Mouse (Mus musculus) retina, postnatal 1 day (tissue): ENCODE results near the gene Naa80.
"Not testable (repeated sequence)": the region's sequence is repeated elsewhere in the genome, so short reads cannot be mapped to it uniquely, and the experiment has no call there.

Experiments used
- DNase-seq: peaks from one replicate; pipeline ENCODE4 v3.0.0-alpha.2; 2012

Naa80 gene

DNA sequence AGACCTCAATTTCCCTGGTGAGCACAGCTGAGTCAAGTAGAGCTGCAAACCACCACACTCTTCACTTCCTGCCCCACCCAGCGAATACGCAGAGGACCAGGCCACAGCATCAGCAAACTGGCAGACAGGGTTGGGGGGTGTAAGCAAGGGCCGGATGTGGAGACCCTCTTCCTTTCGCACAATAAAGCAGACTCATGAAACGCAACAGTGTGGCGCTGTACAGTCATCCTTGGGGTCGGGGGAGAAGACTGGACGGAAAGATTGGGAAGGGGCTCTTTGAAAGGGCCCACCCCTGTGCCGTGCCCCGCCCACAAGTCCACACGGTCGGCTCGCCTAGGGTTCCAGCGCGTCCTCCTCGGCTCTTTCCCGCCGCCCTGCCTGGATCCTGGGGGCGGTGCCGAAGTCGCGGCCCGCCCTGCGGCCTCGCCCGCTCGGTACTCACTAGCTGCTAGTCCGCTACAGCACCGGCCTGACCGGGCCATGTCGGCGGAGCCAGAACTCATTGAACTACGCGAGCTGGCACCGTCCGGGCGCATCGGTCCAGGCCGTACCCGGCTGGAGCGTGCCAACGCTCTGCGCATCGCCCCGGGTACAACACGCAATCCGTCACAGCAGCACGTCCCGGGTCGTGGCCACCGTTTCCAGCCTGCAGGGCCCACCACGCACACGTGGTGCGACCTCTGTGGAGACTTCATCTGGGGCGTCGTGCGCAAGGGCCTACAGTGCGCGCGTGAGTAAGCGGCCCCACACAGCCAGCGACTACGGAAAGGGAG, 27.4 kb upstream of the Naa80 start, which contains the start of gene Rassf1:
Gene Rassf1, plus strand, starts transcription at position 439 of the 773 bp plus-strand sequence.
- peak; percentile 70 for DNase-seq

- no peak for DNase-seq
Observed at GRCm38 (mm10) chr9:107551890-107552355, 26.8 kb upstream of the Naa80 start.

DNA sequence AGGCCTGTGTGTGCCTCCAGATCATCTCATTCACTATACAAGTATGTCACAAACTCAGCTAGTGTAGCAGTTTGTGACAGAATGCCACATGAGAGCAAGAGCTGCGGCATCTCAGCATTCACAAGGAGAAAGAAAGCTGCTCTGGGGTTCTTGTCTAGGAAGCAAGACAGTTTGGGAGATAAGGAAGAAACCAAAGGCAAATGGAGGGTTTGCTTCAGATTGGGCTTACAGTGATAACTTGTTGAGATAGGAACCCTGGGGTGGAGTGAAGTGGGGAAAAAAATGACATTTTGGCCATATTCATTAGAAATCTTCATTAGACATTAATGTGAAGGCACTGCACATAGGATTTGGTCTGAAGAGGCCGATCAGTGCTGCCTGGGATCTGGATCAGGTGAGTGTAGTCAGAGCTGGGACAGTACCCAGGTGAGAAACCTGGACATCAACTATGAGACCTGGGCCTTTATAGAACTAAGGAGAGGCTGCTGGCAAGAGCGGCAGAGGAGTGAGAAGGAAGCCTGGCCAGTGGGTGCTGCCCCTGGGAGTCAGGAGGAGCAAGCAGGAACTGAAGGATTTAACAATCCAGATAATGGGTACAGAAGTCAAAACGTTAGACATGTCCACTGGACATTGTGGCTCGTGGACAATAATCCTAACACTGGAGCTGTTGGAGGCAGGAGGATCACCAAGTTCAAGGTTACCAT, 25.8 kb upstream of the Naa80 start:
- no peak for DNase-seq

DNA sequence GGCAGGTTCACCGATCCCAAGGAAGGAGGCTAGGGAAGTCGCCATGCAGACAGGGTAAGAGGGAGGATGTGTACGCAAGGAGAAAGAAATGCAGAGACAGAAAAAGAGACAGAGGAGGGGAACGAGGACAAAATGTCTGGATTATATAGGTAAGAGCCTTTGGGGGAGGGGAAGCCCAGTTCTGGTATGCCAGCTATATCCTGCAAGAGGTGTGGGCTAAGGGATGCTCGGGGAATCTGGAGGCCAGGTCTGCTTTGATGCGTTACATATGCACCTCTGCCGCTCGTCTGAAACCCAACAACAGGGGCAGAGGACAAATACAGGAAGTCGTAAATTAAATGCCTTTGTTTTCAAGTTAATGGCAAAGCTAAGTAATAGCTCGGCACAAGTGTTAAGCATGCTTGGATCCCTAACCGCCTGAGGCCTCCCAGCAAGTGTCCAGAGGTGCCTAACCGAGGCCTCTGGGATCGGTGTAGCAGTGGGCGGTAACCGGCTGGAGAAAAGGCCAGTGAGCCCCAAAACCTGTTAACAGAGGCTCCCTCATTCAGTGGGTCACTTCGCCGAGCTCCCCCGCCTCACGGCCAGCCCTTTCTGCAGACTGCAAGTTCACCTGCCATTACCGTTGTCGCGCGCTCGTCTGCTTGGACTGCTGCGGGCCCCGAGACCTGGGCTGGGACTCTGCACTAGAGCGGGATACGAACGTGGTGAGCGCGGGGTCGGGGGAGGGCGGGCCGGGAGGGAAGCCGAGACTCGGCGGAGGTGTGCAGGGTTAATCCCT, 25.0 kb upstream of the Naa80 start:
- DNase-seq, result no peak

GRCm38 (mm10) chr9:107554319-107554825, 24.3 kb upstream of the Naa80 start:
- peak; percentile 99 for DNase-seq

GRCm38 (mm10) chr9:107555031-107555457, 23.6 kb upstream of the Naa80 start:
- DNase-seq, result peak; percentile 66

DNA sequence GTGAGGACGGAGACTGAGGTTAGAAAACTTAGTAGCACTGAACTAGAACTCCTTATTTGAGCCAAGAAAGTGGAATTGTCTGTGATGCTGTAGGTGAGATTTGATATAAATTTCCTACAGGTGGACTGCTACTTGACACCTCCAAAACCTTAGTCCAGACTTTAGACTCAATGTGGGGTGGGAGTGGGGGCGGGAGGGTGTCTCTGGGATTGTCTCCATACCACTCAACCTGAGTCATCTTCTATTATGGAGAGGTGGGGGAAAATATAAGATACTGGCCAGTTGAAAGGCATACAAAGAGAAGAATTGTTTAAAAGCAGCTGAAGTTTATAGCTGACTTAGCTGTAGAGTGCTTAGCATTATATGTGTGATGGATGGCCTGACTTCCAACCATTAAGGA, 23.0 kb upstream of the Naa80 start:
- no peak for DNase-seq

- DNase-seq, result no peak
Observed at GRCm38 (mm10) chr9:107556346-107556745, 22.3 kb upstream of the Naa80 start.

DNA sequence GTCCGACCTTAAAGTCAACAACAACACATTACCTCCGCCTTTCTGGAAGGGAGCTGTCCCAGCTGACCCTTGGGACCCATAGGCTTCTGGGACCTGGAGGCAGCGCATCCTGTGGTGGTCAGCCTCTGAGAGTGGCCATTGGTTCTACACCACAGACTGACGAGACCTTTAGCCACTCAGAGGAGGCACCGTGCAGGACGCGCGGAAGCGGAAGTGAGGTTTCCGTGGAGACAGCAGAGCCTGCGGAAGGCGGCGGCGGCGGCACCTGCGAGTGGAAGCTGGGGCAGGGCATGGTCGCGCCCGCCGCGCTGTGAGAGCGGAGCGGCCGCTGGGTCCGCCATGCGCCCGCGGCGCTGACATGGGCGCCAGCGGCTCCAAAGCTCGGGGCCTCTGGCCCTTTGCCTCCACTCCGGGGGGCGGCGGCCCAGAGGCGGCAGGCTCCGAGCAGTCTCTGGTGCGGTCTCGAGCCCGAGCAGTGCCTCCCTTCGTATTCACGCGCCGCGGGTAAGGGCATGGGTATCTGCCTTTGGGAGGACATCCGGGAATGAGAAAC, 15.6 kb upstream of the Naa80 start, which contains the start of gene Tusc2:
Gene Tusc2, plus strand, starts transcription at position 227 of the 553 bp plus-strand sequence.
- peak; percentile 98 for DNase-seq

DNA sequence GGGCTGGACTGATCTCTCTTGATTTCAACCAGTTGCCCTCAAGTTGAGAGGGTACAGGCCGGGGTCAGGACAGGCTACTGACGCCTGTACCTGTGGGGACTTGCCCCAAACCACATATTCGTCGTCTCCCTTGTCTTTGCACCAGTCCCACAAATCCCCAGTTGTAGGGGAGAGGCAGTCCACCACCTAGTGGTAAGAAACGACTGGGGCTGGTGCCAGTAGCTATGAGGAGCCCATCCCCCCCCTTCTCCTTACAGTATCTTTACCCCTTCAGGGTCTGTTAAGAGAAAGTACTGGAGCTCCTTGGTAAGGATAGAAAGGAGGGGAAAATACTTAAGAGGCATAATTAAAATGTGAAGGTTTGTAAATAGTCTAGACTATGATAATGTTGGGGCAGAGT, 13.1 kb upstream of the Naa80 start:
- not testable (repeated sequence) for DNase-seq

DNA sequence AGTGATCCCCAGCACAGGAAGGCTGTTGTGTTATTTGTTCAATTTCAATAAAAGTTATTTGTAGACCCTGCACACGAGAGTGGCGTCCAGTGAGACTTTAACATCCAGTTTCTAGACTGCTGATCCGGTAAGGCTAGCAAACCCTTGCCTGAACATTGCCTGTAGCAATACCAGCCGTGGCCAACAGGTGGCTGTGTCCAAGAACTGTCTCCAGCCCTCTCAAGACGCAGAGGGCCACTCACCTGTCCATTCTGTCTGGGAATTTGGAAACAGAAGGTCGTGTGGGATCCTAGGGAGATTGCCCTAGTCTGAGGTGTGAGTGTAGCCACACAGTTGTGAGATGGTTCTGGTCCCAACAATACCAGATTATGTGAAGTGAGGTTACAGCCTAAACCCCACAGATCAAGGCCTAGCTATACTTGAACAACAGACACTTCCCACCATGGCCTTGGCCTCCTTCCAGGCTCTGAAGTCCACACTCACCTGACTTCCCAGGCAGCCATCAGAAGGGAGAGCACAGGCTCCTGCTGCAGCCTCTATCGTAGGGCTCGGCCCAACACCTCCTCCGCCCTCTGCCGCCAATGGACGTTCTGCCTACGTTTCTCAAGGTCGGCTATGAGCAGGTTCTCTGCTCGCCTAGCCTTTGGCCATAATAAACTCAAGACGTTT, 12.5 kb upstream of the Naa80 start:
- peak; percentile 81 for DNase-seq

GRCm38 (mm10) chr9:107566855-107567254, 11.8 kb upstream of the Naa80 start:
- DNase-seq, result no peak

DNA sequence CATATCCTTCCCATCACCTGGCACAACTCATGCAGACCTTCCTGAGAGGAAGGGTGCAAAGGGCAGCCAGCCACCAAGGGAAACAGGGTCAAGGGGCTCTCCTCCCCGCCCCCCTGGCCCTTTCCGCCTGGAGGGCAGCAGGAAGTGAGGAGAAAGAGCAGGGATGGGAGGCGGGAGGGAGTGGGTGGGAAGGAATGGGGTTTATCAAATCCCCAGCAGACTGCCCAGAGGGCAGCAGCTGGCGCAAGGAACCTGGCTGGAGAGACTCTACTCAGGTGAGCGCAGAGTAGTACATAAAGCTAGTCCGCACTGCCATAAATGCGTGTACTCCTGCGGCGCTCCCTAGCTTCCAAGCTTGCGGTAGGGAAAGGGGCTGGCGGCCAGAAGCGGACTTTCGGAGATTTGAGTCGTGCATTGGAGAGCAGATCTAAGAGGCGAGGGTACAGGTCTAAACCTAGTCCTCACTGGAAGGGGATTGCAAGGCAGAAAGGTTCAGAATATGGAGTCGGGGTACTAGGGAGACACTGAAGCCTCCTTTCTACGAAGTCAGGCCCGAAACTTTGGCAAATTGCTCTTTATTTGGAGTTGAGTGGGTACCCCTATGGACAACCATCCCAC, 10.9 kb upstream of the Naa80 start, which contains the start of gene Hyal2:
Gene Hyal2, plus strand, starts transcription at position 244 of the 618 bp plus-strand sequence.
- no peak for DNase-seq

- DNase-seq, result peak; percentile 93
Observed at GRCm38 (mm10) chr9:107568331-107569261, 10.1 kb upstream of the Naa80 start.

DNA sequence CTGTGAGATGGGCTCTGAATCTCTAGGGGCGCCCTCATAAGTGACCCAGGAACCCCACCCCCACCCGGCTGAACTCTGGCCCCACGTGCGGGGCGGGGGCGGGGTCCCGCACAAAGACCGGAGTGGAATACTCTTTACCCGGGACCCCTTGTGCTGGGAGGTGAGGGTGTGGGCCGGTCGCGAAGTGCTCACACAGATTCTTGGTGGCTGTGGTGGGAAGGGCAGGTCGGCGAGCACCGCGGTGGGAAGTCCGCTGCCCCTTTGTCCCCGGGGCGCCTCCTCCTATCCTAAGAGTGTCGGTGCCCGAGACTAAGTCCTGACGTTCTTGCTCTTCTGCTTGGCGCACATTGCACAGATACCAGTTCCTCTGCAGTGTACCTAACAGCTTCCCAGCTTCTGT, 9.4 kb upstream of the Naa80 start:
- DNase-seq, result no peak

DNA sequence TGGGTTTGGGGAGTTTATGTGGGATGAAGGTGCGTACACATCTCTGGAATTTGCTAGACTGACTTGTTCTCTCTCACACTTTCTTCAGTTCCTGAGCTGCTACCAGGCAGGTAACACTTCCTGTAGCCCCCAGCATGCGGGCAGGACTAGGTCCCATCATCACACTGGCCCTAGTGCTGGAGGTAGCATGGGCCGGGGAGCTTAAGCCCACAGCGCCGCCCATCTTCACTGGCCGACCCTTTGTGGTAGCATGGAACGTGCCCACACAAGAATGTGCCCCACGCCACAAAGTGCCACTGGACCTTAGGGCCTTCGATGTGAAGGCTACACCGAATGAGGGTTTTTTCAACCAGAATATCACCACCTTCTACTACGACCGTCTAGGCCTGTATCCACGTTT, 8.7 kb upstream of the Naa80 start:
- no peak for DNase-seq

- DNase-seq, result no peak
Observed at GRCm38 (mm10) chr9:107570845-107571244, 7.8 kb upstream of the Naa80 start.

DNA sequence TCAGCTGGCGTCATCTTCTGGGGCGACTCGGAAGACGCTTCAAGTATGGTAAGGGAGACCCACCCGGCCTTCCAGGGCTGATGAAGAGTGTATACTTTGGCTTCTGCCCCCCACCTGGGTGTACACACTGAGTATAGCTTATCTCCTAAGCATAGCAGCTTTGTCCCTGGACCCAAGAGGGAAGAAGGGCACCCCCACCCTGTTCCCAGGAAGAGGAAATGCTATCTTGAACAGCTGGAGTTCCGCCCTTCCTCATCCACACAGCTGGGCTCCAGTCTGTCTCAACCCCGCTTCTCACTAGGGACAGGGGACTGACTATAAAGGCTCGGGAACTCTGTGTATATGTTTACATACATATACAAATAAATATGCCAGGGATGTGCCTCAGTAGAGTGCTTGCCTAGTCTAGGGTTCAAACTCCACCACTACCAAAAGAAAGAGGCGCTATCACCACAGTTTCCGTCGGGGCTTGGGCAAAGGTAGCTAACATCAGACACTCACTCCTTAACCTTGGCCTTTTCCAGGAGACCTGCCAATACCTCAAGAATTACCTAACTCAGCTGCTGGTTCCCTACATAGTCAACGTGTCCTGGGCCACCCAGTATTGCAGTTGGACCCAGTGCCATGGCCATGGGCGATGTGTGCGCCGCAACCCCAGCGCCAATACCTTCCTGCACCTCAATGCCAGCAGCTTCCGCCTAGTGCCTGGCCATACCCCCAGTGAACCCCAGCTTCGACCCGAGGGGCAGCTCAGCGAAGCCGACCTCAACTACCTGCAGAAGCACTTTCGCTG, 7.0 kb upstream of the Naa80 start:
- no peak for DNase-seq

DNA sequence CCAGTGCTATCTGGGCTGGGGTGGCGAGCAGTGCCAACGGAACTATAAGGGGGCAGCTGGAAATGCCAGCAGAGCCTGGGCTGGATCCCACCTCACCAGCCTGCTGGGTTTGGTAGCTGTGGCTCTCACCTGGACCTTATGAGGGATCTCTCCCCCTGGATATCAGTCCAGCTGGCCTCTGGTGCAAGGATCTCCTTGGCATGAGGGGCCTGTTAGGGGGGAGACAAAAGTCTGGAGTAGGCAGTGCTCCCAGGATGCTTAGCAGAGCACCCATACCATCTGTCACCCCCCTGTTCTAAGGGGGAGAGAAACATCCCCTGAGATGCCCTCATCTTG, 6.4 kb upstream of the Naa80 start:
- no peak for DNase-seq

DNA sequence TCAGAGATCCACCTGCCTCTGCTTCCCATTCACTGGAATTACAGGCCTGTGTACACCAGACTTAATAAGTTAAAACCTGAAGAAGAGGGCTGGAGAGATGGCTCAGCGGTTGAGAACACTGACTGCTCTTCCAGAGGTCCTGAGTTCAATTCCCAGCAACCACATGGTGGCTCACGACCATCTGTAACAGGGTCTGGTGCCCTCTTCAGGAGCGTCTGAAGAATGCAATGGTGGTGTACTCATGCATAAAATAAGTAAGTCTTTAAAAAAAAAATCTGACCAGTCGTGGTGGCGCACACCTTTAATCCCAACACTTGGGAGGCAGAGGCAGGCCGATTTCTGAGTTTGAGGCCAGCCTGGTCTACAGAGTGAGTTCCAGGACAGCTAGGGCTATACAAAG, 4.9 kb upstream of the Naa80 start:
- not testable (repeated sequence) for DNase-seq
